29 mouse cellular contexts compared by ENCODE assay signal in the genomic region with DNA sequence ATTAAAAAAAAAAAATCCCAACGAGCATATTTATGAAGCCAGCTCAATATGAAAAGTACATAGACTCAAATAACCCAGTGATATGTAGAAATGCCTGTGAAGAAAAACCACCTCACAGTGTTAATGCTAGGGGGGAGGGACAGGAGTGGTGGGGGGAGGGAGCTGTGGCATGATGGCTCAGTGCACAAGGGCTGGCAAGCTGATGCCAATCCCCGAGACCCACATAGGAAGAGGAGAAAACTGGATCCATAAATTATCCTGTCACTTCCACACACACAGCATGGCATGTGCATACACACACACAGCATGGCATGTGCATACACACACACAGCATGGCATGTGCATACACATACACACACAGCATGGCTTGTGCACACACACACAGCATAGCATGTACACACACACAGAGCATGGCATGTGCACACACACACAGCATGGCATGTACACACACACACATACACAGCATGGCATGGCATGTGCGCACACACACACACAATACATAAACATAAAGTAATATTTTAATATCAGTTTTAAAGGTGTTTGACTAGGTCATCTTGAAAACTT. TPM values are rescaled to one million over a fixed set of nuclear protein-coding genes. Genes with fewer than 3 reads are reported as not detected.
A peak's percentile ranks its signal among the peaks of the same experiment; 100 is the strongest.
DNase-seq lines count a peak whose midpoint lies in the region; ATAC-seq and TF ChIP-seq lines count a peak whose summit lies in the region.
"Had no signal": no experiment of that assay in that cellular context is flagged by ENCODE, and none has a peak within 500 bp of the region (broad histone marks: within the 10 kb centered on the region; RNA-seq: fewer than 3 reads in every experiment).

No protein-coding gene starts in this region.

- no peaks in the 10 kb centered on the region for H3K36me3 ChIP-seq in forebrain, postnatal 0 days (ENCODE audit: insufficient read depth)
- no peaks in the 10 kb centered on the region for H3K36me3 ChIP-seq in forebrain, embryonic 13.5 days (ENCODE audit: poor library complexity, severe bottlenecking)
- no peaks in the 10 kb centered on the region for H3K36me3 ChIP-seq in hindbrain, embryonic 16.5 days (ENCODE audit: control insufficient read depth, insufficient read depth, low read length)
- no peaks in the 10 kb centered on the region for H3K36me3 ChIP-seq in hindbrain, embryonic 10.5 days
- H3K36me3 ChIP-seq in midbrain, embryonic 15.5 days (replicated peaks), result no peaks in the 10 kb centered on the region
- no peaks in the 10 kb centered on the region for H3K36me3 ChIP-seq in midbrain, embryonic 11.5 days (ENCODE audit: control insufficient read depth, insufficient read depth, low read length)
- H3K36me3 ChIP-seq: embryonic facial prominence, embryonic 13.5 days; forebrain, embryonic 10.5 days; limb, embryonic 10.5 days; limb, embryonic 15.5 days; liver, embryonic 13.5 days; neural tube, embryonic 12.5 days had no signal

- no peaks in the 10 kb centered on the region for H3K27me3 ChIP-seq in forebrain, postnatal 0 days (ENCODE audit: insufficient read depth, low read length)
- H3K27me3 ChIP-seq in forebrain, embryonic 13.5 days, result no peaks in the 10 kb centered on the region
- H3K27me3 ChIP-seq in hindbrain, embryonic 16.5 days (replicated peaks; ENCODE audit: control insufficient read depth, insufficient read depth, low read length), result no peaks in the 10 kb centered on the region
- no peaks in the 10 kb centered on the region for H3K27me3 ChIP-seq in hindbrain, embryonic 10.5 days (ENCODE audit: insufficient read depth, poor library complexity, severe bottlenecking)
- no peaks in the 10 kb centered on the region for H3K27me3 ChIP-seq in midbrain, embryonic 15.5 days (replicated peaks)
- no peaks in the 10 kb centered on the region for H3K27me3 ChIP-seq in midbrain, embryonic 11.5 days (ENCODE audit: control insufficient read depth, insufficient read depth, low read length)
- H3K27me3 ChIP-seq: embryonic facial prominence, embryonic 13.5 days; limb, embryonic 15.5 days; liver, embryonic 13.5 days; neural tube, embryonic 12.5 days had no signal

- DNase-seq in forebrain, postnatal 0 days, result no peak
- DNase-seq in hindbrain, embryonic 10.5 days (ENCODE audit: low spot score), result no peak
- DNase-seq in midbrain, embryonic 11.5 days (ENCODE audit: low spot score, missing footprints), result no peak
- DNase-seq: adrenal gland, postnatal 14 days; cerebellum, adult 11 months; cerebellum, adult 9-10 months; cerebellum, postnatal 36 days; gastrocnemius, adult 2 months; heart, postnatal 14 days; kidney, adult 9 months; kidney, postnatal 14 days; layer of hippocampus, adult 9-11 months; liver, embryonic 13.5 days; lung, adult 18-20 months; lung, postnatal 4 days; retina, postnatal 1 day; right cerebral cortex, postnatal 14 days; thymus, postnatal 4 days had no signal

- no peaks in the 10 kb centered on the region for H3K4me1 ChIP-seq in forebrain, postnatal 0 days (ENCODE audit: insufficient read depth)
- H3K4me1 ChIP-seq in forebrain, embryonic 13.5 days, result peaks cover 3% of the 10 kb centered on the region; the same call in 1 of the 2 replicates
- H3K4me1 ChIP-seq in hindbrain, embryonic 16.5 days (ENCODE audit: control insufficient read depth, insufficient read depth, low read depth, low read length), result no peaks in the 10 kb centered on the region; the same call in 1 of the 2 replicates
- no peaks in the 10 kb centered on the region for H3K4me1 ChIP-seq in hindbrain, embryonic 10.5 days (replicated peaks)
- H3K4me1 ChIP-seq in midbrain, embryonic 15.5 days, result peaks cover 4% of the 10 kb centered on the region; the same call in 1 of the 2 replicates
- no peaks in the 10 kb centered on the region for H3K4me1 ChIP-seq in midbrain, embryonic 11.5 days (ENCODE audit: control insufficient read depth, insufficient read depth, low read length)
- H3K4me1 ChIP-seq: forebrain, embryonic 10.5 days; limb, embryonic 10.5 days; limb, embryonic 15.5 days; neural tube, embryonic 12.5 days had no signal

- no peak overlapping the region for H3K4me2 ChIP-seq in forebrain, postnatal 0 days (ENCODE audit: low read depth)
- no peak overlapping the region for H3K4me2 ChIP-seq in forebrain, embryonic 13.5 days
- H3K4me2 ChIP-seq in hindbrain, embryonic 16.5 days (ENCODE audit: low read length), result no peak overlapping the region
- H3K4me2 ChIP-seq in midbrain, embryonic 15.5 days, result no peak overlapping the region
- no peak overlapping the region for H3K4me2 ChIP-seq in midbrain, embryonic 11.5 days
- H3K4me2 ChIP-seq: embryonic facial prominence, embryonic 13.5 days; limb, embryonic 15.5 days; liver, embryonic 13.5 days; neural tube, embryonic 12.5 days had no signal

- WGBS in forebrain, postnatal 0 days, result 76% methylated on average over 3 of the region's 3 CpGs
- 79% methylated on average over 3 of the region's 3 CpGs for WGBS in forebrain, embryonic 13.5 days
- 70% methylated on average over 3 of the region's 3 CpGs for WGBS in hindbrain, embryonic 16.5 days
- WGBS in hindbrain, embryonic 10.5 days, result 90% methylated on average over 3 of the region's 3 CpGs
- WGBS in midbrain, embryonic 15.5 days, result 87% methylated on average over 3 of the region's 3 CpGs
- 85% methylated on average over 3 of the region's 3 CpGs for WGBS in midbrain, embryonic 11.5 days

- no peak overlapping the region for H3K27ac ChIP-seq in forebrain, postnatal 0 days (ENCODE audit: low read depth, low read length)
- H3K27ac ChIP-seq in forebrain, embryonic 13.5 days, result no peak overlapping the region
- H3K27ac ChIP-seq in hindbrain, embryonic 16.5 days (ENCODE audit: low read depth, low read length), result no peak overlapping the region
- H3K27ac ChIP-seq in hindbrain, embryonic 10.5 days, result no peak overlapping the region
- H3K27ac ChIP-seq in midbrain, embryonic 15.5 days, result no peak overlapping the region
- no peak overlapping the region for H3K27ac ChIP-seq in midbrain, embryonic 11.5 days (ENCODE audit: low read depth, low read length)
- H3K27ac ChIP-seq: embryonic facial prominence, embryonic 13.5 days; forebrain, embryonic 10.5 days; gastrocnemius, adult 2 months; limb, embryonic 10.5 days; limb, embryonic 15.5 days; liver, embryonic 13.5 days; neural tube, embryonic 12.5 days had no signal

- ATAC-seq in forebrain, postnatal 0 days, result peak; percentile 30
- no peak for ATAC-seq in forebrain, embryonic 13.5 days
- ATAC-seq in hindbrain, embryonic 16.5 days, result peak; percentile 52
- ATAC-seq in midbrain, embryonic 15.5 days (replicated peaks), result 0 out of 2 replicates have a peak, but pooled peaks have one; percentile 34
- ATAC-seq in midbrain, embryonic 11.5 days (ENCODE audit: low FRiP score), result no peak
- ATAC-seq: CD4-positive, CD25-positive, alpha-beta regulatory T cell, adult 4 months; intestine, embryonic 16.5 days; lung, postnatal 0 days had no signal

- no peak for TF ChIP-seq CTCF in forebrain, postnatal 0 days (IDR thresholded peaks at IDR 0.05; ENCODE audit: low read depth)

- no peak overlapping the region for H3K9ac ChIP-seq in forebrain, postnatal 0 days
- no peak overlapping the region for H3K9ac ChIP-seq in forebrain, embryonic 13.5 days
- no peak overlapping the region for H3K9ac ChIP-seq in hindbrain, embryonic 16.5 days (ENCODE audit: low read depth, low read length)
- H3K9ac ChIP-seq in midbrain, embryonic 15.5 days, result no peak overlapping the region
- H3K9ac ChIP-seq in midbrain, embryonic 11.5 days (ENCODE audit: low read length), result no peak overlapping the region
- H3K9ac ChIP-seq: embryonic facial prominence, embryonic 13.5 days; limb, embryonic 15.5 days; liver, embryonic 13.5 days; neural tube, embryonic 12.5 days had no signal

- no peak overlapping the region for H3K4me3 ChIP-seq in forebrain, postnatal 0 days (ENCODE audit: low read depth, low read length)
- H3K4me3 ChIP-seq in forebrain, embryonic 13.5 days, result no peak overlapping the region
- H3K4me3 ChIP-seq in hindbrain, embryonic 16.5 days (ENCODE audit: low read length), result no peak overlapping the region
- H3K4me3 ChIP-seq in hindbrain, embryonic 10.5 days, result no peak overlapping the region
- no peak overlapping the region for H3K4me3 ChIP-seq in midbrain, embryonic 15.5 days
- H3K4me3 ChIP-seq in midbrain, embryonic 11.5 days (ENCODE audit: low read depth, low read length), result no peak overlapping the region
- H3K4me3 ChIP-seq: embryonic facial prominence, embryonic 13.5 days; forebrain, embryonic 10.5 days; gastrocnemius, adult 2 months; limb, embryonic 10.5 days; limb, embryonic 15.5 days; liver, embryonic 13.5 days; neural tube, embryonic 12.5 days had no signal

- H3K9me3 ChIP-seq in forebrain, postnatal 0 days (ENCODE audit: low read length), result no peaks in the 10 kb centered on the region
- H3K9me3 ChIP-seq in forebrain, embryonic 13.5 days (replicated peaks), result no peaks in the 10 kb centered on the region
- H3K9me3 ChIP-seq in hindbrain, embryonic 16.5 days (ENCODE audit: control insufficient read depth, low read length), result no peaks in the 10 kb centered on the region
- no peaks in the 10 kb centered on the region for H3K9me3 ChIP-seq in hindbrain, embryonic 10.5 days
- no peaks in the 10 kb centered on the region for H3K9me3 ChIP-seq in midbrain, embryonic 15.5 days
- no peaks in the 10 kb centered on the region for H3K9me3 ChIP-seq in midbrain, embryonic 11.5 days (ENCODE audit: control insufficient read depth, low read length)
- H3K9me3 ChIP-seq: embryonic facial prominence, embryonic 13.5 days; forebrain, embryonic 10.5 days; limb, embryonic 10.5 days; limb, embryonic 15.5 days; liver, embryonic 13.5 days; neural tube, embryonic 12.5 days had no signal

RNA-seq across cellular contexts. Expression of gene Lrch1, which starts 54.5 kb away (rescaled TPM):
- total RNA-seq in forebrain, postnatal 0 days (2014; rRNA removed), result 12.6 and 20.8 TPM in 2 replicates
- 8.1 and 12.7 TPM in 2 replicates for polyA plus RNA-seq in forebrain, postnatal 0 days (2015; fragmentation: Nextera tagmentation; extraction: Ambion mirVana)
- 7.9 and 8.3 TPM in 2 replicates for polyA plus RNA-seq in forebrain, embryonic 13.5 days (2015; fragmentation: Nextera tagmentation; extraction: Ambion mirVana)
- 15.4 and 23.6 TPM in 2 replicates for polyA plus RNA-seq in hindbrain, embryonic 16.5 days (2015; fragmentation: Nextera tagmentation; extraction: Ambion mirVana)
- 6.8 and 8.2 TPM in 2 replicates for polyA plus RNA-seq in hindbrain, embryonic 10.5 days (2016; fragmentation: Nextera tagmentation; extraction: Ambion mirVana)
- 15.2 and 25.4 TPM in 2 replicates for polyA plus RNA-seq in midbrain, embryonic 15.5 days (2015; fragmentation: Nextera tagmentation; extraction: Ambion mirVana)
- polyA plus RNA-seq in midbrain, embryonic 11.5 days (2014; fragmentation: Nextera tagmentation; extraction: Ambion mirVana), result 5.8 and 6.7 TPM in 2 replicates

Comparison
In these comparisons a context has a peak if more than half of its experiments do, and no peak if none do; other contexts are left out.
1. ATAC-seq: peak in forebrain, postnatal 0 days (single experiment), hindbrain, embryonic 16.5 days (single experiment) and midbrain, embryonic 15.5 days (single experiment); none in forebrain, embryonic 13.5 days (single experiment) and midbrain, embryonic 11.5 days (single experiment).